Mouse (Mus musculus): ENCODE measurements around the gene Apaf1. TPM values are rescaled to one million over a fixed set of nuclear protein-coding genes. Genes with fewer than 3 reads are reported as not detected.

Apaf1 gene
- total and polyA plus RNA-seq, 3 experiments = 16.0 to 27.3 (median 22.1) TPM

GRCm38 (mm10) chr10:91126618-91127355, 44.2 kb upstream of the Apaf1 start:
- TF ChIP-seq UBTF (IDR thresholded peaks at IDR 0.05; ENCODE audit: low read depth, low read length) (no peak), NELFE (IDR thresholded peaks at IDR 0.05; ENCODE audit: low read depth, low read length) (no peak), USF1 (IDR thresholded peaks at IDR 0.05; ENCODE audit: low read depth, low read length) (no peak), KAT2A (IDR thresholded peaks at IDR 0.05; ENCODE audit: insufficient replicate concordance, low read length) (no peak)
- H3K4me1 ChIP-seq (ENCODE audit: control insufficient read depth in 1 of 2, insufficient read depth in 2 of 2) = peaks cover 6 to 14% of the 10 kb centered on the region in 2 experiments; a peak in 3 of 4 replicates
- in situ Hi-C loops (cut with MboI; ENCODE audit: low pct_ligation_motif_present, low pct_unique_long_range_greater_than_20kb, low sequenced_read_pairs) = no loop called here
- H3K4me3 ChIP-seq (replicated peaks in 1 of 3; ENCODE audit: low read depth in 2 of 3, low read length in 2 of 3, poor library complexity in 1 of 3) = no peak overlapping the region
- DNase-seq (ENCODE audit: extremely low read depth) = no peak
- H3K4me2 ChIP-seq (ENCODE audit: insufficient read depth, low read depth, poor library complexity, severe bottlenecking) = no peak overlapping the region
- dilution Hi-C loops (cut with MboI; ENCODE audit: extremely low pct_ligation_motif_present, extremely low pct_unique_long_range_greater_than_20kb, low sequenced_read_pairs) = no loop called here
- H3K36me3 ChIP-seq (replicated peaks in 1 of 2; ENCODE audit: control insufficient read depth in 1 of 2, insufficient read depth in 1 of 2, low read length in 1 of 2) = peaks cover 4% of the 10 kb centered on the region in 2 experiments
- H3K9ac ChIP-seq (ENCODE audit: insufficient read depth, low read depth) = no peak overlapping the region
- H3K27ac ChIP-seq (ENCODE audit: insufficient read depth, low read depth) = no peak overlapping the region
- peaks cover 18% of the 10 kb centered on the region for H3K79me2 ChIP-seq (replicated peaks; ENCODE audit: control insufficient read depth, extremely low read depth, insufficient read depth, poor library complexity, severe bottlenecking)
- H3K27me3 ChIP-seq (replicated peaks) = no peaks in the 10 kb centered on the region
- no peaks in the 10 kb centered on the region for H3K9me3 ChIP-seq (replicated peaks; ENCODE audit: low read length)

- Histone ChIP-seq H3K4me3 (replicated peaks in 1 of 3; ENCODE audit: low read depth in 2 of 3, low read length in 2 of 3, poor library complexity in 1 of 3) (peak within 1 kb of the TSS; percentile 81 to 99 (median 88)), H3K9me3 (replicated peaks; ENCODE audit: low read length) (no peaks in the 10 kb centered on the region), H3K79me2 (replicated peaks; ENCODE audit: control insufficient read depth, extremely low read depth, insufficient read depth, poor library complexity, severe bottlenecking) (peaks cover 31% of the 10 kb centered on the region), H3K4me2 (ENCODE audit: insufficient read depth, low read depth, poor library complexity, severe bottlenecking) (peak within 1 kb of the TSS; percentile 64), H3K4me1 (ENCODE audit: control insufficient read depth in 1 of 2, insufficient read depth in 2 of 2) (peaks cover 9 to 33% of the 10 kb centered on the region in 2 experiments; a peak in 3 of 4 replicates), H3K9ac (ENCODE audit: insufficient read depth, low read depth) (peak within 1 kb of the TSS; percentile 71), H3K27ac (ENCODE audit: insufficient read depth, low read depth) (peak within 1 kb of the TSS; percentile 47), H3K36me3 (replicated peaks in 1 of 2; ENCODE audit: control insufficient read depth in 1 of 2, insufficient read depth in 1 of 2, low read length in 1 of 2) (peaks cover 22 to 29% of the 10 kb centered on the region in 2 experiments), H3K27me3 (replicated peaks) (no peaks in the 10 kb centered on the region)
- dilution Hi-C loops (cut with MboI; ENCODE audit: extremely low pct_ligation_motif_present, extremely low pct_unique_long_range_greater_than_20kb, low sequenced_read_pairs) = no loop called here
- in situ Hi-C loops (cut with MboI; ENCODE audit: low pct_ligation_motif_present, low pct_unique_long_range_greater_than_20kb, low sequenced_read_pairs) = no loop called here
- peak; percentile 98 for DNase-seq (ENCODE audit: extremely low read depth)
- TF ChIP-seq POLR2AphosphoS2 (IDR thresholded peaks at IDR 0.05; ENCODE audit: low read depth, low read length) (peak; percentile 59; the same call in 1 of the 2 replicates), RAD21 (IDR thresholded peaks at IDR 0.05; ENCODE audit: low read depth, low read length) (no peak), ZKSCAN1 (IDR thresholded peaks at IDR 0.05; ENCODE audit: borderline replicate concordance, low read depth, low read length) (no peak), KAT2A (IDR thresholded peaks at IDR 0.05; ENCODE audit: insufficient replicate concordance, low read length) (0 out of 2 replicates have a peak, but pooled peaks have one; percentile 39), ELF1 (IDR thresholded peaks at IDR 0.05; ENCODE audit: low read depth, low read length) (peak; percentile 84), HCFC1 (IDR thresholded peaks at IDR 0.05; ENCODE audit: low read depth, low read length) (peak; percentile 78), NRF1 (IDR thresholded peaks at IDR 0.05; ENCODE audit: low read depth, low read length) (peak; percentile 93), MAFK (IDR thresholded peaks at IDR 0.05; ENCODE audit: insufficient replicate concordance, low read length) (no peak), MEF2A (IDR thresholded peaks at IDR 0.05; ENCODE audit: borderline replicate concordance, low read depth, low read length) (no peak), MXI1 (IDR thresholded peaks at IDR 0.05; ENCODE audit: low read depth, low read length) (peak; percentile 91), SIN3A (IDR thresholded peaks at IDR 0.05; ENCODE audit: low read length) (peak; percentile 40), PAX5 (IDR thresholded peaks at IDR 0.05; ENCODE audit: low read length) (no peak), UBTF (IDR thresholded peaks at IDR 0.05; ENCODE audit: low read depth, low read length) (no peak; the same call in 1 of the 2 replicates), E2F4 (IDR thresholded peaks at IDR 0.05; ENCODE audit: insufficient replicate concordance, low read depth, low read length) (no peak), MAZ (IDR thresholded peaks at IDR 0.05; ENCODE audit: low read depth, low read length) (no peak), USF1 (IDR thresholded peaks at IDR 0.05; ENCODE audit: low read depth, low read length) (no peak), SMC3 (IDR thresholded peaks at IDR 0.05; ENCODE audit: low read depth, low read length) (no peak), ZMIZ1 (IDR thresholded peaks at IDR 0.05; ENCODE audit: low read depth, low read length) (peak; percentile 95), ZC3H11A (IDR thresholded peaks at IDR 0.05; ENCODE audit: low read depth, low read length) (no peak), EP300 (IDR thresholded peaks at IDR 0.05; ENCODE audit: low read length) (no peak), IRF4 (IDR thresholded peaks at IDR 0.05; ENCODE audit: low read depth, low read length) (0 out of 2 replicates have a peak, but pooled peaks have one; percentile 6), RCOR1 (conservative IDR thresholded peaks at IDR 0.05; ENCODE audit: low read depth, low read length) (no peak), MYC (IDR thresholded peaks at IDR 0.05; ENCODE audit: low read depth, low read length) (0 out of 2 replicates have a peak, but pooled peaks have one; percentile 24), BHLHE40 (IDR thresholded peaks at IDR 0.05; ENCODE audit: low read depth, low read length) (peak; percentile 81), USF2 (conservative IDR thresholded peaks at IDR 0.05; ENCODE audit: low read depth, low read length) (no peak), ETS1 (conservative IDR thresholded peaks at IDR 0.05; ENCODE audit: low read depth, low read length) (no peak)
Measured at GRCm38 (mm10) chr10:91123828-91124822, 41.6 kb upstream of the Apaf1 start, which contains the start of gene Slc25a3. TSS of gene Slc25a3 (minus strand) at chr10:91124059.
